Mouse (Mus musculus): Measurements from ENCODE around the gene Cacna1g. TPM values are rescaled to one million over a fixed set of nuclear protein-coding genes. Genes with fewer than 3 reads are reported as not detected.

Cacna1g gene
- polyA plus RNA-seq, 1 experiment = not detected

DNA sequence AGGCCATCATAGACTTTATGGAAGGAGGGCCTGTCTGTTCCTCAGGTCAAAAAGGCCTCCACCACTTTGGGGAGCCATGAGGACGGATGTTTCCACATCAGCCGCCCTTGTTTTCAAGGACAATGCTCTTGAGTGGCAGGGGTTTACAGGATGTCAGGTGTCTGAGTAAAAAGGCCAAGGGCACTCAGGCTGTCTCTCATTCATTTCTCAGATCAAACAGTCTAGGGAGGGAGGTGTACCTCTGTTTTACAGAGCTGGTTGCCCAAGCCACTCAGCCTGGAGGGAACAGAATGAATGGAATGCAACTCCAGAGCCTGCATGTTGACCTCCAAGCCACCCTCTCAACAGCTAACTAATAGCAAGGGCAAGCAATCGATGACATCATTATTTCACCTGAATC, 21.4 kb upstream of the Cacna1g start:
- H3K4me1 ChIP-seq = peaks cover 16% of the 10 kb centered on the region
- H3K4me3 ChIP-seq (replicated peaks) = no peak overlapping the region
- peaks cover 100% of the 10 kb centered on the region for H3K27me3 ChIP-seq (replicated peaks)
- H3K9me3 ChIP-seq = no peaks in the 10 kb centered on the region
- no peaks in the 10 kb centered on the region for H3K36me3 ChIP-seq (replicated peaks; ENCODE audit: low read length)
- TF ChIP-seq FLI1 (IDR thresholded peaks at IDR 0.05; ENCODE audit: low read length) (no peak), GATA1 (IDR thresholded peaks at IDR 0.05; ENCODE audit: borderline replicate concordance, low read length) (no peak)

DNA sequence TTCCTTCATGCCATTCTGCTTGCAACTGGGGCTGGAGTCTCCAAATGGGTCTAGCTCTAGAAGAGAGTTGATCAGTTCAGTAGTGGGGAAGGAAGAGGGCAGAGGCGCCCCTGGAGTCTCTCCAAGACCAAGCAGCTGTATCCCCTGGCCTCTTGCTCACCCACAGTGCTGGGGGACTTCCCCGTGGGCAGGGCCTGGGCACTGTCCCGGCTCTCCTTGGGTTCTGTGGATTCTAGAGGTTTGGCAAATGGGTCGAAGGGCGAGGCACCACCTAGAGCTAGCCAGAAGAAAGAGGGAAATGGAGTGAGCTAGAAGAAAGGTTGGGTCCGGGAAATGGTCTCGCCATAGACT, 17.7 kb upstream of the Cacna1g start:
- peaks cover 11% of the 10 kb centered on the region for H3K4me1 ChIP-seq
- H3K4me3 ChIP-seq (replicated peaks) = no peak overlapping the region
- peaks cover 99% of the 10 kb centered on the region for H3K27me3 ChIP-seq (replicated peaks)
- no peaks in the 10 kb centered on the region for H3K36me3 ChIP-seq (replicated peaks; ENCODE audit: low read length)
- H3K9me3 ChIP-seq = no peaks in the 10 kb centered on the region
- TF ChIP-seq FLI1 (IDR thresholded peaks at IDR 0.05; ENCODE audit: low read length) = no peak
- no peak for TF ChIP-seq GATA1 (IDR thresholded peaks at IDR 0.05; ENCODE audit: borderline replicate concordance, low read length)

DNA sequence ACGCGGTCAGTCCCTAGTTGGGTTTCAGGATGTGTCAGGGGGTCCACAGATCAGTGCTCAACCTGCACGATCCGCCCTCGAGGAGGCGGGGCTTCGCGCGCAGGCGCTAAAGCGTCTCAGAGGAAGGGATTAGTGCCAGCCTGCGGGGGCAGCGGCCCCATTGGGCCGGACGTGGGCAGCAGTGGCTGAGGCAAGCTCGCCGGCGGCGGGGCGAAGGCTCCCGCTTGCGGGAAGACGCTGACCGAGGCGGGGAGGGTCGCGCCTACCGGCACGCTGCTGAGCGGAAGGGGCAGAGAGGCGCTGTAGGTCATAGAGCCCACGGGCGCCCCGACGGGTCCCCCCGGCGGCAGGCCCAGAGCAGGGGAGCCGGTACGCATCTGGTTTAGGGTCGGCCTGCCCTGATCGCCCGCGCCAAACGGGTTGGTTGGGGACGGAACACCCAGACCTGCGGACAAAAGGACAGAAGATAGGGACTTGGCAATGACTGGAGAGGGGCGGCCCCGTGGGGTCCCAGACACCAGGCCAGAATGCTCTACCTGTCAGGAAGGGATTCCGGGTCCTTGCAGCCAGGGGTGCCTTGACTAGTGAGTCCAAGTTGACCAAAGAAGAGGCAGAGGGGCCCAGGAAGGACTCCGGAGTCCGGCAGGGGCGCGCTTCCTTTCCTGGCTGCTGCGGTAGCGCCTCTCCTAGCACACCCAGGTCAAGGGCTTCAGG, 17.2 kb upstream of the Cacna1g start:
- peak overlapping the region; percentile 71 for H3K4me3 ChIP-seq (replicated peaks)
- no peaks in the 10 kb centered on the region for H3K36me3 ChIP-seq (replicated peaks; ENCODE audit: low read length)
- TF ChIP-seq GATA1 (IDR thresholded peaks at IDR 0.05; ENCODE audit: borderline replicate concordance, low read length) (no peak), FLI1 (IDR thresholded peaks at IDR 0.05; ENCODE audit: low read length) (no peak)
- H3K27me3 ChIP-seq (replicated peaks) = peaks cover 99% of the 10 kb centered on the region
- peaks cover 13% of the 10 kb centered on the region for H3K4me1 ChIP-seq
- no peaks in the 10 kb centered on the region for H3K9me3 ChIP-seq

DNA sequence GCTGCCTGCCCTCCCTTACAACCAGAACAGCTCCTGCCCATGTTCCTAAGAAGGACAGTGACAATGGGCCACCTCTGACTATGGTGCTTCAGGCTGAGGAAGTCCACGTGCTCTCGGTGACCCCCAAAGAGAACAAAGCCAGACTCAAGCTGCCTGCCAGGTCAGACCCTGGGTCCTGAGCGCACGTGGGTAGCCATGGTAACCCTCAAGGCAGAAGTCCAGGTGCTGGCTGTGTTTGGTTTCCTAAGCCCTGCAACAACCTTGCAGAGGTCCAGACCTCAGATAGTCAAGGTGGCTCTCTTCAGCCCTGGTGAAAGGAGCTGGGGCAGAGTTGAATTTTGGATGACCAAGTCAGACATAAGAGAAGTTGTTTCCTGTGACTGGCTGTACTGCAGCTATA, 15.7 kb upstream of the Cacna1g start:
- Histone ChIP-seq H3K27me3 (replicated peaks) (peaks cover 99% of the 10 kb centered on the region), H3K4me1 (peaks cover 21% of the 10 kb centered on the region), H3K4me3 (replicated peaks) (no peak overlapping the region), H3K36me3 (replicated peaks; ENCODE audit: low read length) (no peaks in the 10 kb centered on the region), H3K9me3 (no peaks in the 10 kb centered on the region)
- no peak for TF ChIP-seq FLI1 (IDR thresholded peaks at IDR 0.05; ENCODE audit: low read length)
- no peak for TF ChIP-seq GATA1 (IDR thresholded peaks at IDR 0.05; ENCODE audit: borderline replicate concordance, low read length)

DNA sequence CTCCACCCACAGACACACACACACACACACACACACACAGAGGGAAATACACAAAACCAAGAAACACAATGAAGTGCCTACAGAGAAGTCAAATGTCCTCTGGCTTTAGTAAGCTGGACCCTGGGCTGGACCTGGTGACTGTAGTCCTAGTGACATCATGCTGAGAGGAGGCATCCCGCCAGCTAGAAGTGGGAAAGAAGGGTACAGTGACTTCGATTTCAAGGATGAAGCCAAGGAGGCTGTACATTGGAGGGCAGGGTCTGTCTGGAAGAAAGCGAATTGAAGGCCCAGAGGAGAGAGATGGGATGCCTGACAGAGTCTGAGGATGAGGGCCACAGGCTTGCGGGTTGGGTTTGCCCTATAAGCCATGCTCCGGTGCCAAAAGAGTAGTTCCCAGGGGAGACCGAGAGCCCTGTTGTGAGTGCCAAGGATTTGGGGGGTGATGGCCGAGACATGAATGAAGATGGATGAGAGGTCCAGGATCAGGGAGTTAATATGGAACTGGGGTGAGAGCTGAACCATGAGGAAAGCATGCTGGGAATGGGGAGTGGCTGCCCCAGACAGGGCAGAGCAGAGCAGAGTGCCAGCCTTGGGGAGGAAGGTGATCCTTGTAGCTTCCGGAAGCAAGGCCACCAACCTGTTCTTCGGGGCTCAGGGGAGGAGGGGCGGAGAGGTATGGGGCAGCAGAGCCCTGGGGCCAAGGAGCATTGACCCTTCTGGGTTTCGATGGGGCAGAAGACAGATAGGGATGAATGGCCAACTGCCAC, 15.0 kb upstream of the Cacna1g start:
- peaks cover 21% of the 10 kb centered on the region for H3K4me1 ChIP-seq
- no peak for TF ChIP-seq FLI1 (IDR thresholded peaks at IDR 0.05; ENCODE audit: low read length)
- TF ChIP-seq GATA1 (IDR thresholded peaks at IDR 0.05; ENCODE audit: borderline replicate concordance, low read length) = no peak
- no peaks in the 10 kb centered on the region for H3K9me3 ChIP-seq
- no peak overlapping the region for H3K4me3 ChIP-seq (replicated peaks)
- H3K27me3 ChIP-seq (replicated peaks) = peaks cover 99% of the 10 kb centered on the region
- H3K36me3 ChIP-seq (replicated peaks; ENCODE audit: low read length) = no peaks in the 10 kb centered on the region

DNA sequence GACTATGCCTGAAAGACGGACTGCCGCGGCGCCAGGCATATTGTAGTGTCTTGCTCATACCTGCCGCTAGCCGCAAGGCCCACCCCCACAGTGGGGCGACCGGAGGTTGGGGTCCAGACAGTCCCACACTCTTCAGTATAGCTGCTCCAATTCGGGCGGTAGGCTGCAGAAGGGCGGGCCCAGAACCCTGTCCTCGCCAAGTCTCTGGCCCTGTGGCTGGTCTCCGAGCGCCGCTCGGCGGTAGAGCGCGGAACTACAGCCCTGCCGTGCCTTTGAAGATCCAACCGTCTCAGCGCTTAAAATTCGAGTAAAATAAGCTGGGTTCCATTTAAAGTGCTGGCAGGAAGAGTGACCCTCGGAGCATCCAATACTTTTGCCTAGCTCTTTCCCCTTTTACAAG, 12.0 kb upstream of the Cacna1g start, which contains the start of gene Spata20:
TSS of gene Spata20 (minus strand) at position 179 of the 400 bp plus-strand sequence.
- no peaks in the 10 kb centered on the region for H3K36me3 ChIP-seq (replicated peaks; ENCODE audit: low read length)
- no peaks in the 10 kb centered on the region for H3K9me3 ChIP-seq
- no peak for TF ChIP-seq GATA1 (IDR thresholded peaks at IDR 0.05; ENCODE audit: borderline replicate concordance, low read length)
- TF ChIP-seq FLI1 (IDR thresholded peaks at IDR 0.05; ENCODE audit: low read length) = no peak
- H3K4me1 ChIP-seq = peaks cover 14% of the 10 kb centered on the region
- peaks cover 98% of the 10 kb centered on the region for H3K27me3 ChIP-seq (replicated peaks)
- H3K4me3 ChIP-seq (replicated peaks) = peak within 1 kb of the TSS; percentile 31

DNA sequence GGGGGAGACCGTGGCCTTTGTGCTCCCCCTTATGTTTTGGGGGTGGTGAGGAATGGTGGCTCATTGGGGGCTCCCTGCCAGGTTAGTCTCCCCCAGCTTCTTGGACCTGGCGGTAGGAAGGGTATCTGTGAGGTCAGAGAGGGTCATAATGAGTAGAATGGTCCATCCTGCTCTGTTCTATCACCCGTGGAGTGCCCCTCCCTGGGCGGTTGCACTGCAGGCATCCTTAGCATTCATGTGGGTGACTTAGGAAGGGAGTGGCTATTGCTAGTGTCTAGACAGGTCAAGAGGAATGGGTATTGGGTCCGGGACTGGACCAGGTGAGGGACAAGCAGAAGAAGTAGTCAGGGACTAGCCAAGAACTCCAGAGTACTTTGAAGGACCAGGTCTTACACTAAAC, 11.2 kb upstream of the Cacna1g start:
- H3K27me3 ChIP-seq (replicated peaks) = peaks cover 98% of the 10 kb centered on the region
- H3K4me1 ChIP-seq = peaks cover 10% of the 10 kb centered on the region
- no peaks in the 10 kb centered on the region for H3K36me3 ChIP-seq (replicated peaks; ENCODE audit: low read length)
- no peak for TF ChIP-seq GATA1 (IDR thresholded peaks at IDR 0.05; ENCODE audit: borderline replicate concordance, low read length)
- TF ChIP-seq FLI1 (IDR thresholded peaks at IDR 0.05; ENCODE audit: low read length) = no peak
- no peaks in the 10 kb centered on the region for H3K9me3 ChIP-seq
- H3K4me3 ChIP-seq (replicated peaks) = no peak overlapping the region

DNA sequence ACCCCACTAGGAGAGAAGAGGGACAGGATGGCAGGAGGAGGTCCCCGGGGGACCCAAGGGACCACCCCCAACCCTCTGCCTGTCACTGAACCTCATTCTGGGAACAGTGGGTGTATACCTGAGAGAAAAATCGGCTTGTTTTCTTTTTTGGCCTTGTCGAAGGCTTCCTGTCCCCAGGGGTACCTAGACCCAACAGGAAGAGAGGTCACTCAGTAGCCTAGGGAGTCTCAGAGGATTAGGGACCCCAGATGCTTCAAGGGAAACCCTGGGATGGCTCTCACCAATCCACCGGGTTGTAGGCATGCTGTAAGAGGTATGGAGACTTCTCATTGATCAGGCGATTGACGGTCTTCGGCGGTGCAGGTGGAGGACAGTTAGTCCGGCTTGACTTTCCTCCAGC, 10.6 kb upstream of the Cacna1g start:
- TF ChIP-seq FLI1 (IDR thresholded peaks at IDR 0.05; ENCODE audit: low read length) (no peak), GATA1 (IDR thresholded peaks at IDR 0.05; ENCODE audit: borderline replicate concordance, low read length) (no peak)
- Histone ChIP-seq H3K36me3 (replicated peaks; ENCODE audit: low read length) (no peaks in the 10 kb centered on the region), H3K27me3 (replicated peaks) (peaks cover 98% of the 10 kb centered on the region), H3K4me1 (peaks cover 10% of the 10 kb centered on the region), H3K9me3 (no peaks in the 10 kb centered on the region), H3K4me3 (replicated peaks) (no peak overlapping the region)

DNA sequence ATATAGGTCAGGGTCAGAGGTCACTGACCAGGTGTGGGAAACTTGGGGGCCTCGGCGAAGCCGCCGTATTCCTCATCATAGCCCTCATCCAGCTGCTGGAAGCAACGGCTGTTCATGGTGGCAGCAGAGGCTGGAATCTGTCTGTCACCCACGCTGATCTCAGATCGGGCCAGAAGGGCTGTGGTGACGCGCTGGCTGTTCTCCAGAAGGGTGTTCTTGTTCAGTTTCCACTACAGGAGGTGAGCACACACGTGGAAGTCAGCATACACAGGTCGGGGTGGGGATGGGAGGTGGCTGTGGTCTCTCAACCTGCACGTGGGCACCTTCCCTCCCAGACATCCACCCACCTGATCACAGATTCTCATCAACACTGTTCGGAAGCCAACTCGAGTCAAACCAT, 9.9 kb upstream of the Cacna1g start:
- Histone ChIP-seq H3K4me3 (replicated peaks) (no peak overlapping the region), H3K27me3 (replicated peaks) (peaks cover 98% of the 10 kb centered on the region), H3K4me1 (peaks cover 10% of the 10 kb centered on the region), H3K36me3 (replicated peaks; ENCODE audit: low read length) (no peaks in the 10 kb centered on the region), H3K9me3 (no peaks in the 10 kb centered on the region)
- TF ChIP-seq FLI1 (IDR thresholded peaks at IDR 0.05; ENCODE audit: low read length) (no peak), GATA1 (IDR thresholded peaks at IDR 0.05; ENCODE audit: borderline replicate concordance, low read length) (no peak)

DNA sequence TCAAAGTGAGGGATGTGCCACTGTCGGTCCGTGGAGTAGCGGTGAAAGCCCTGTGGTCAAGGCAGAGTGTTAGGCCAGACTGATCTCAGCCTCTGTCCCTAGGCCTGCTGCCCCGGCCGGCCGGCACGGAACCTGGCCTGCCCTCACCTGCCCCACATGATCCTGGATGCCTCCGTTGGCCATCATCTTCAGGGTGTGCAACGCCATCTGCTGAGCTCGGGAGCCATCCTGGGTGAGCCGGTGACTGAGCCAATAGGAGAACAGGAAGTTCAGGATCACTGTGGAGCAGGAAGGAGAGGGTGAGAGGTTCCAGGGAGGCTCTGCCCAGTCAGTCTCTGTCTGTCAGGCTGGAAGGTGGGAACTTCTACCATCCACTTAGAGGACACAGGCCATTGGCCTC, 9.4 kb upstream of the Cacna1g start:
- Histone ChIP-seq H3K36me3 (replicated peaks; ENCODE audit: low read length) (no peaks in the 10 kb centered on the region), H3K4me1 (peaks cover 10% of the 10 kb centered on the region), H3K27me3 (replicated peaks) (peaks cover 99% of the 10 kb centered on the region), H3K9me3 (no peaks in the 10 kb centered on the region), H3K4me3 (replicated peaks) (peak overlapping the region; percentile 14)
- TF ChIP-seq FLI1 (IDR thresholded peaks at IDR 0.05; ENCODE audit: low read length) = no peak
- TF ChIP-seq GATA1 (IDR thresholded peaks at IDR 0.05; ENCODE audit: borderline replicate concordance, low read length) = no peak

Measured in megakaryocyte, embryonic 14.5 days (primary cell).